Mouse (Mus musculus) spleen, embryonic (tissue): ENCODE measurements at regions not wholly inside any gene's neighbourhood (a gene's known extent, or its start where the extent isn't known, plus 50 kb on each side); places are given as distances from the start of the nearest gene placed in this dataset.
"Not testable (repeated sequence)": the region's sequence is repeated elsewhere in the genome, so short reads cannot be mapped to it uniquely, and the experiment has no call there.

Source experiments
- CTCF ChIA-PET: fragments of 350-600 bp; sonication (Branson Sonifier 250); formaldehyde crosslinking; loops from one replicate; lab custom pipeline; 2022; lab: Charles Lee

DNA sequence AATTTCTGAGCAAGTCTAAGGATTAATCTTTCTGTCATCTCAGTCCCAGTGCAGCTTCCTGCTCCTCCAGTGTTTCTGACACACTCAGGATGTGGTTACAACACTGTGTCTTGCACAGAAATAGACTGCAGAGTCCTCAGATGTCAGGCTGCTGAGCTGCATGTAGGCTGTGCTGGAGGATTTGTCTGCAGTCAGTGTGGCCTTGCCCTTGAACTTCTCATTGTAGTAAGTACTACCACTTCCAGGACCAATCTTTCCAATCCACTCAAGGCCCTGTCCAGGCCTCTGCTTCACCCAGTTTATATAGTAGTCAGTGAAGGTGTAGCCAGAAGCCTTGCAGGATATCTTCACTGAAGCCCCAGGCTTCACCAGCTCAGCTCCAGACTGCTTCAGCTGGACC, 185.8 kb upstream of the Zfp386 start:
- CTCF ChIA-PET = not testable (repeated sequence)

DNA sequence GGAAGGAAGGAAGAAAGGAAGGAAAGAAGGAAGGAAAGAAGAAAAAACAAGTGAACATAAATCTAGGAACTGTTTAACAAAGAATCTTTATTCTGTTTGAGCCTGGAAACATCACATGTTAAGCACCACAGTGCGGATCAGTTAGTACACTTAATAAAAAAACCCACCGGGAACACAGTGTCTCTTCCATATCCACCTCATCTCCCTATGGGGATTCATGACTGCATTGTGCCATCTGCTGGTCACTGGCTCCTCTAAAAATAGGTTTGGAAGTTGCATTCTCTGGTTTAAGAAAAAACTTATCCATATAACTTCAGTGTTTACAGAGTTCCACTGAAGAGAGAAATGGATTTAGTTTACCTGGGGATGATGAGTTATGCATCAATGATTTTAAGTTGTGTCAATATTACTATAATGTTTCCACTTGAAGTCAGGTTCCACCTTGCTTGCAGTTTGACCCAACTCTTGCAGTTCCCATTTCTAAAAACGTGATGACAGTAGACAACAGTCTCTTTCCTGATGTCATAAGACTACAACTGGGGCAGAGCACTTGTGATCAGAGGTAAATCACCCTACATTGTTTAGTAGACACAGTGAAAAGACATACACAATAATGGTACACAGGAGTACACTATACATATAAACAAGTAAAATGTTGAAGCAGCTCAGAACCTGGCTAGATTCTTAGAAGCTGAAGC, 182.3 kb upstream of the Zfp386 start:
- CTCF ChIA-PET = not testable (repeated sequence)

DNA sequence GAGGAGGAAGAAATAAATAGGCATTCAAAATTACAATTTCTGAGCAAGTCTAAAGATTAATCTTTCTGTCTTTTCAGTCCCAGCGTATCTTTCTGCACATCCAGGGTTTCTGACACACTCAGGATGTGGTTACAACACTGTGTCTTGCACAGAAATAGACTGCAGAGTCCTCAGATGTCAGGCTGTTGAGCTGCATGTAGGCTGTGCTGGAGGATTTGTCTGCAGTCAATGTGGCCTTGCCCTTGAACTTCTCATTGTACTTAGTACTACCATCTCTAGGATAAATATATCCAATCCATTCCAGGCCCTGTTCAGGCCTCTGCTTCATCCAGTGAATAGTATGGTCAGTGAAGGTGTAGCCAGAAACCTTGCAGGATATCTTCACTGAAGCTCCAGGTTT, 178.9 kb upstream of the Zfp386 start:
- CTCF ChIA-PET = interaction anchor here (0.7 kb wide), 2 partner anchors 177 to 426 kb away, joined by 4 to 6 read pairs; no protein-coding TSS in a partner anchor

DNA sequence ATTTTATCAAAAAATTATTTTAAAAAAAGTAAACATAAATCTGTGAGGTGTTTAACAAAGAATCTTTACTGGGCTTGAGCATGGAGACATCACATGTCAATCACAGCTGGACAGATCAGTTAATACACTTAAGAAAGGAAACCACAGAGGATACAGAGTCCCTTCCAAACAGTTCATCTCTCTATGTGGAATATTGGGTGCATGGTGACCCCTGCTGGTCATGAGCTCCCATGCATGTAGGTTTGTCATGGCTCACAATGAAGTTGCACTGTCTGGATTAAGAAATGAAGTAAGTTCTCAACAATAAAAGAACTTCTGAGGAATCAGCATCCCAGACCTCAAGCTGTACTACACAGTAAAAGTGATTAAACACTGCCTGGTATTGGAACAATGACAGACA, 175.1 kb upstream of the Zfp386 start:
- CTCF ChIA-PET = not testable (repeated sequence)

DNA sequence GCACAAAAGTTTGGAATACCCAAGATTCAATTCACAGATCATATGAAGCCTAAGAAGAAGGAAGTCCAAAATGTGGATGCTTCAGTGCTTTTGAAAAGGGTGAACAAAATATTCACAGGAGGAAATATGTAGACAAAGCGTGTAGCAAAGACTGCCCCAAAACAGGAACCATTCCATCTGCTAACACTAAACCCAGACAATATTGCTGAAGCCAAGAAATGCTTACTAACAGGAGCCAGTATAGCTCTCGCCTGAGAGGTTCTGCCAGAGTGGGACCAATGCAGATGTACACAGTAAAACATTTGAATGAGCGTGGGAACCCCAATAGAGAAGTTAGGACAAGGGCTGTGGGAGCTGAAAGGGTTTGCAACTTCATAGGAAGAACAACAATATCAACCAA, 173.5 kb upstream of the Zfp386 start:
- CTCF ChIA-PET = not testable (repeated sequence)

DNA sequence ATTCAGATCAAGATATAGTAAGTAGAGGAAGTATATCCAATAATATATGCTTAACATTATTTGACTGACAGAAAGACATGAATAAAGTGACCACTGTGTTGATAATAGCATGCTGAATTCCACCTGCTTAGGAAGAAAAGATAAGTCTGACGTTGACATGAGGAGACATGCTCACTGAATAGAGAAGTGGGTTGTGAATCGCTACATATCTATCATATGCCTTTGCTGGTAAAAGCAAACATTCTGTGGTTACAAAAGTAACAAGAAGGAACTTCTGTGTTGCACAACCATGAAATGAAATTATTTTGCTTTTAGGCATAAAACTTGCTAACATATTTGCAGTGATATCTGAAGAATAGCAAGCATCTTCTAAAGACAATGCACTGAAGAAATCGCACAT, 163.8 kb upstream of the Zfp386 start:
- CTCF ChIA-PET = no interaction called here

- CTCF ChIA-PET = no interaction called here
Measured at GRCm38 (mm10) chr12:115887976-115888375, 159.5 kb upstream of the Zfp386 start.

- CTCF ChIA-PET = not testable (repeated sequence)
Measured at GRCm38 (mm10) chr12:115892656-115893055, 154.9 kb upstream of the Zfp386 start.

- CTCF ChIA-PET = not testable (repeated sequence)
Measured at GRCm38 (mm10) chr12:115912226-115912625, 135.3 kb upstream of the Zfp386 start.

DNA sequence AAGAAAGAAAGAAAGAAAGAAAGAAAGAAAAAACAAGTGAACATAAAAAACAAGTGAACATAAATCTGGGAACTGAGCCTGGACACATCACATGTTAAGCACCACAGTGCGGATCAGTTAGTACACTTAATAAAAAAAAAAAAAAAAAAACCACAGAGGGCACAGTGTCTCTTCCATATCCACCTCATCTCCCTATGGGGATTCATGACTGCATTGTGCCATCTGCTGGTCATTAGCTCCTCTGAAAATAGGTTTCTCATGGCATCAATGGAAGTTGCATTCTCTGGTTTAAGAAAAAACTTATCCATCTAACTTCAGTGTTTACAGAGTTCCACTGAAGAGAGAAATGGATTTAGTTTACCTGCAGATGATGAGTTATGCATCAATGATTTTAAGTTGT, 132.1 kb upstream of the Zfp386 start:
- CTCF ChIA-PET = not testable (repeated sequence)

GRCm38 (mm10) chr12:115920119-115920518, 127.4 kb upstream of the Zfp386 start:
- CTCF ChIA-PET = not testable (repeated sequence)

DNA sequence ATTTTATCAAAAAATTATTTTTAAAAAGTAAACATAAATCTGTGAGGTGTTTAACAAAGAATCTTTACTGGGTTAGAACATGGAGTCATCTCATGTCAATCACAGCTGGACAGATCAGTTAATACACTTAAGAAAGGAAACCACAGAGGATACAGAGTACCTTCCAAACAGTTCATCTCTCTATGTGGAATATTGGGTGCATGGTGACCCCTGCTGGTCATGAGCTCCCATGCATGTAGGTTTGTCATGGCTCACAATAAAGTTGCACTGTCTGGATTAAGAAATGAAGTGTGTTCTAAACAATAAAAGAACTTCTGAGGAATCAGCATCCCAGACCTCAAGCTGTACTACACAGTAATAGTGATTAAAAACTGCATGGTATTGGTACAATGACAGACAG, 123.5 kb upstream of the Zfp386 start:
- CTCF ChIA-PET = not testable (repeated sequence)

- CTCF ChIA-PET = not testable (repeated sequence)
Measured at GRCm38 (mm10) chr12:115925542-115925941, 122.0 kb upstream of the Zfp386 start.

- CTCF ChIA-PET = not testable (repeated sequence)
Measured at GRCm38 (mm10) chr12:115952325-115952724, 95.2 kb upstream of the Zfp386 start.

GRCm38 (mm10) chr12:115955477-115956177, 91.9 kb upstream of the Zfp386 start:
- CTCF ChIA-PET = interaction anchor here (0.7 kb wide), 1 partner anchor 1671 kb away, joined by 3 read pairs; no protein-coding TSS in a partner anchor

DNA sequence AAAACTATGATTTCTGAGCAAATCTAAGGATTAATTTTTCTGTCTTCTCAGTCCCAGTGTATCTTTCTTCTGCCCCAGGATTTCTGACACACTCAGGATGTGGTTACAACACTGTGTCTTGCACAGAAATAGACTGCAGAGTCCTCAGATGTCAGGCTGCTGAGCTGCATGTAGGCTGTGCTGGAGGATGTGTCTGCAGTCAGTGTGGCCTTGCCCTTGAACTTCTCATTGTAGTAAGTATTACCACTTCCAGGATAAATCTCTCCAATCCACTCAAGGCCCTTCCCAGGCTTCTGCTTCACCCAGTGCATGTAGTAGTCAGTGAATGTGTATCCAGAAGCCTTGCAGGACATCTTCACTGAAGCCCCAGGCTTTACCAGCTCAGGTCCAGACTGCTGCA, 83.8 kb upstream of the Zfp386 start:
- CTCF ChIA-PET = not testable (repeated sequence)

DNA sequence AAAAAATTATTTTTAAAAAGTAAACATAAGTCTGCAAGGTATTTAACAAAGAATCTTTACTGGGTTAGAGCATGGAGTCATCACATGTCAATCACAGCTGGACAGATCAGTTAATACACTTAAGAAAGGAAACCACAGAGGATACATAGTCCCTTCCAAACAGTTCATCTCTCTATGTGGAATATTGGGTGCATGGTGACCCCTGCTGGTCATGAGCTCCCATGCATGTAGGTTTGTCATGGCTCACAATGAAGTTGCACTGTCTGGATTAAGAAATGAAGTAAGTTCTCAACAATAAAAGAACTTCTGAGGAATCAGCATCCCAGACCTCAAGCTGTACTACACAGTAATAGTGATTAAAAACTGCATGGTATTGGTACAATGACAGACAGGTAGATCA, 80.0 kb upstream of the Zfp386 start:
- CTCF ChIA-PET = not testable (repeated sequence)
